Mouse (Mus musculus) ES-E14 (cell line): ENCODE measurements around the gene Vamp3. TPM values are rescaled to one million over a fixed set of nuclear protein-coding genes. Genes with fewer than 3 reads are reported as not detected.

Source experiments
- DNase-seq: peaks from one replicate; pipeline ENCODE4 v3.0.0-alpha.2; 2013; ENCODE audit warnings: low read depth, low spot score
- H3K27ac ChIP-seq: 2 replicates; pipeline ENCODE4 v1.5.1; 2012; ENCODE audit warnings: low read depth, mild to moderate bottlenecking, low read length, moderate library complexity, mixed read lengths; ENCODE audit not compliant: poor library complexity, insufficient read depth, severe bottlenecking
- H3K36me3 ChIP-seq: 2 replicates; pipeline ENCODE4 v1.6.1; 2012; ENCODE audit warnings: mild to moderate bottlenecking, low read length, moderate library complexity, mixed read lengths; ENCODE audit not compliant: control insufficient read depth, poor library complexity, insufficient read depth, severe bottlenecking
- H3K4me1 ChIP-seq, 2 experiments: fragments of 150-350 bp in 1 of 2; sonication (generic) in 1 of 2; 2 replicates each; pipeline ENCODE4 v1.6.1; 2012; ENCODE audit warnings: low read length in 2 of 2, mild to moderate bottlenecking in 1 of 2, mixed read lengths in 1 of 2; ENCODE audit not compliant: control insufficient read depth in 2 of 2, insufficient read depth in 2 of 2, poor library complexity in 1 of 2
- H3K4me3 ChIP-seq, 2 experiments: fragments of 150-350 bp in 1 of 2; sonication (generic) in 1 of 2; 2 replicates each; pipeline ENCODE4 v1.5.1; 2012; ENCODE audit warnings: low read length in 2 of 2, low read depth in 1 of 2, mild to moderate bottlenecking in 1 of 2, mixed read lengths in 1 of 2; ENCODE audit not compliant: insufficient read depth in 1 of 2, poor library complexity in 1 of 2, severe bottlenecking in 1 of 2
- H3K9ac ChIP-seq: 2 replicates; pipeline ENCODE4 v1.6.1; 2012; ENCODE audit warnings: low read depth, mild to moderate bottlenecking, low read length, mixed read lengths; ENCODE audit not compliant: poor library complexity, insufficient read depth, severe bottlenecking
- H3K9me3 ChIP-seq: fragments of 150-350 bp; sonication (generic); 2 replicates; pipeline ENCODE4 v1.6.1; 2012; ENCODE audit warnings: low read depth, mild to moderate bottlenecking, low read length; ENCODE audit not compliant: control insufficient read depth, insufficient read depth
- CHD2 ChIP-seq: IDR thresholded peaks from 2 replicates; pipeline ENCODE4 v1.6.1; 2014; ENCODE audit warnings: mild to moderate bottlenecking, low read depth, low read length, inconsistent platforms
- HCFC1 ChIP-seq: IDR thresholded peaks from 2 replicates; pipeline ENCODE4 v1.6.1; 2012; ENCODE audit warnings: low read length, inconsistent platforms, borderline replicate concordance; ENCODE audit not compliant: insufficient read depth
- MAFK ChIP-seq: IDR thresholded peaks from 2 replicates; pipeline ENCODE4 v1.6.1; 2014; ENCODE audit warnings: mild to moderate bottlenecking, low read depth, low read length, inconsistent platforms; ENCODE audit not compliant: insufficient read depth
- ZC3H11A ChIP-seq: IDR thresholded peaks from 2 replicates; pipeline ENCODE4 v1.6.1; 2012; ENCODE audit warnings: low read depth, mild to moderate bottlenecking, inconsistent platforms, low read length, borderline replicate concordance
- ZNF384 ChIP-seq: IDR thresholded peaks from 2 replicates; pipeline ENCODE4 v1.6.1; 2012; ENCODE audit warnings: low read depth, low read length, inconsistent platforms
- in situ Hi-C, 2 experiments: fragments of 600-800 bp; cut with MboI; formaldehyde crosslinking; loops; one replicate each; pipeline ENCODE4 v1.15.1; 2025; ENCODE audit warnings: low sequenced_read_pairs in 2 of 2, inconsistent platforms in 1 of 2; ENCODE audit not compliant: unreplicated experiment in 2 of 2
- total RNA-seq: library from RNA; depleted of rRNA; stranded (reverse); fragments of 300-350 nt; gene quantifications from 2 replicates; pipeline ENCODE4 v1.2.3, GENCODE M21; 2012; rRNA removed

Vamp3 gene
- total RNA-seq = 31.2 and 45.9 TPM in 2 replicates

- TF ChIP-seq HCFC1 (no peak; the same call in 1 of the 2 replicates), CHD2 (peak; percentile 50; the same call in 1 of the 2 replicates)
- H3K36me3 ChIP-seq = peaks cover 4% of the 10 kb centered on the region; the same call in 1 of the 2 replicates
- peak; percentile 95 for DNase-seq
- H3K4me1 ChIP-seq = no peaks in the 10 kb centered on the region
- no peaks in the 10 kb centered on the region for H3K9me3 ChIP-seq
- H3K27ac ChIP-seq = peak within 1 kb of the TSS; percentile 32
- H3K4me3 ChIP-seq = peak within 1 kb of the TSS; percentile 84 to 85
- in situ Hi-C loops = no loop called here
- peak within 1 kb of the TSS; percentile 89 for H3K9ac ChIP-seq
These were observed at the start of gene Vamp3 for GRCm38 (mm10) chr4:151057347-151058321. Vamp3 (minus strand) TSS chr4:151057963.

DNA sequence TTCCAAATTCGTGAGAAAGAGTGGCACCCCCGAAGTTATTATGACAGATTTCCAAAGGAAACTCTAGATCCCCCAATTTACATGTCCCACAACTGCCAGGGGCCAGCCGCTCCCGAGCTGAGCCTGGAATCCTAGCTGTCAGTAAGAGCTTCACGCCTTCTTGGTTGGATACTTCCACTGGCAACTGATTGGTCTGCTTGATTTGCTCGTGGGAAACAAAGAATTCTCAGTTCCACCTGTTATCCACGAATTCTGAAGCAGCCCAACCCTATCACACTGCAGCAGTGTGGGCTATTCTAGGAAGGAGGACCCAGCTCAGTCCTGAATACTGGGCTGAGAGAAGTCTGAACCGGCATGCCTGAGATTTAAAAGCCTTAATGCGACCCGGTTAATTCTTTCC lies 48.7 kb upstream of the Vamp3 start:
- Histone ChIP-seq H3K4me1 (peaks cover 0 to 7% of the 10 kb centered on the region in 2 experiments; a peak in 3 of 4 replicates), H3K36me3 (no peaks in the 10 kb centered on the region), H3K9me3 (no peaks in the 10 kb centered on the region), H3K4me3 (no peak overlapping the region), H3K9ac (no peak overlapping the region), H3K27ac (no peak overlapping the region)
- DNase-seq = no peak
- TF ChIP-seq HCFC1 (no peak), CHD2 (no peak), MAFK (no peak), ZNF384 (no peak), ZC3H11A (no peak)
- in situ Hi-C loops = no loop called here

DNA sequence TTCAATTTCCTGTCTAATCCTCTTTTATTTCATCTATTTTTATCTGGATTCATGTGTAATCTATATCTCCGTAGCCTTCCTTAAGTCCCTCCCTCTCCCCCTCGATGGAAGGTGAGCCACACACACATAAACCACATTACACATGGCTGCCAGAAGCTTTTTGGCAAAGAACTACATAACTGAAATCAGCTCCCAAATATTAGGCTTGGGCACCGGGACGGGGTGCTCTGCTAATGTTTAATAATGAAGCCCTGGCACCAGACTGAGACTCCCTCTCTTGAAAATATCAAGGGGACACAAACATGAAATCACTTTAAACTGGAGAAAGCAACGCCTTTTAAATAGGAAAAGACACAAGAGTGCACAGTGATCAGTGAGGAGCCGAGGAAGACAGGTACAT lies 48.1 kb upstream of the Vamp3 start:
- DNase-seq = no peak
- Histone ChIP-seq H3K36me3 (no peaks in the 10 kb centered on the region), H3K4me1 (peaks cover 0 to 6% of the 10 kb centered on the region in 2 experiments; a peak in 3 of 4 replicates), H3K9ac (no peak overlapping the region), H3K27ac (no peak overlapping the region), H3K9me3 (no peaks in the 10 kb centered on the region), H3K4me3 (no peak overlapping the region)
- no peak for TF ChIP-seq CHD2
- TF ChIP-seq HCFC1 = no peak
- no peak for TF ChIP-seq MAFK
- no peak for TF ChIP-seq ZNF384
- no peak for TF ChIP-seq ZC3H11A
- in situ Hi-C loops = no loop called here

DNA sequence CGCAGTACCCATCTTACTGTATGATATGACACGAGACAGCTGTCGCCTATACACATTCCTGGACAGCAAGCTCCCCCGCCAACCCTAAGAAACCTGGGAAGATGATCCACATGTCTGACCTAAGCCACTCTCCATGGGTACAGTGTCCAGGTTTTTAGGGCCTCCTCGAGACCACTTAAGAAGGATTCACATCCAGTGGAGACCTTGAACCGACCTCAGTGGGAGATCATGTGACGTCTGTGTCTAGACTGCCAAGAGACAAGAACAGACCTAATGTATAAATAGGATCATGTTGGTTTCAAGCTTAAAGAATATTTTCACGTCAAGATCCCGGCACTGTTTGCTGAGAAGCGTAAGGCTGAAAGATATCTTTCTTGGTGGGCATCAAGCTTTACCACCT lies 46.4 kb upstream of the Vamp3 start:
- no peaks in the 10 kb centered on the region for H3K36me3 ChIP-seq
- DNase-seq = no peak
- no peak overlapping the region for H3K9ac ChIP-seq
- TF ChIP-seq HCFC1 (no peak), ZC3H11A (no peak)
- in situ Hi-C loops = no loop called here
- no peaks in the 10 kb centered on the region for H3K9me3 ChIP-seq
- H3K27ac ChIP-seq = no peak overlapping the region
- H3K4me1 ChIP-seq = no peaks in the 10 kb centered on the region
- H3K4me3 ChIP-seq = no peak overlapping the region

- in situ Hi-C loops = no loop called here
- Histone ChIP-seq H3K27ac (no peak overlapping the region), H3K9ac (no peak overlapping the region), H3K4me1 (no peaks in the 10 kb centered on the region), H3K9me3 (no peaks in the 10 kb centered on the region), H3K4me3 (no peak overlapping the region), H3K36me3 (no peaks in the 10 kb centered on the region)
- DNase-seq = no peak
- TF ChIP-seq MAFK = no peak
- no peak for TF ChIP-seq HCFC1
- no peak for TF ChIP-seq ZNF384
- TF ChIP-seq ZC3H11A = no peak
- TF ChIP-seq CHD2 = no peak
These were observed 45.9 kb upstream of the Vamp3 start for GRCm38 (mm10) chr4:151103646-151104045.
